Mouse (Mus musculus): ENCODE results near the gene Rnh1. TPM values are rescaled to one million over a fixed set of nuclear protein-coding genes. Genes with fewer than 3 reads are reported as not detected.

Rnh1 gene
- polyA plus RNA-seq, 1 experiment from 2014 or later, result 96.9 TPM

- no peak overlapping the region for H3K9ac ChIP-seq (ENCODE audit: low read length)
- no peaks in the 10 kb centered on the region for H3K9me3 ChIP-seq (replicated peaks; ENCODE audit: control insufficient read depth, low read length)
- no peaks in the 10 kb centered on the region for H3K4me1 ChIP-seq (ENCODE audit: control insufficient read depth, insufficient read depth, low read length)
- no peak overlapping the region for H3K4me2 ChIP-seq (ENCODE audit: low read depth, low read length)
- no peak for ATAC-seq (replicated peaks; ENCODE audit: extremely low read depth, insufficient read depth, low FRiP score)
- H3K36me3 ChIP-seq (ENCODE audit: control insufficient read depth, insufficient read depth), result peaks cover 13% of the 10 kb centered on the region
- no peak overlapping the region for H3K4me3 ChIP-seq (ENCODE audit: low read length)
- no peaks in the 10 kb centered on the region for H3K27me3 ChIP-seq (ENCODE audit: control insufficient read depth, insufficient read depth, low read length)
- 74% methylated on average over 4 of the region's 4 CpGs for WGBS
- no peak overlapping the region for H3K27ac ChIP-seq (ENCODE audit: low read length)
Observed at GRCm38 (mm10) chr7:141148639-141149038, 24.0 kb downstream of the Rnh1 start.

- no peaks in the 10 kb centered on the region for H3K27me3 ChIP-seq (ENCODE audit: control insufficient read depth, insufficient read depth, low read length)
- H3K4me2 ChIP-seq (ENCODE audit: low read depth, low read length), result no peak overlapping the region
- ATAC-seq (replicated peaks; ENCODE audit: extremely low read depth, insufficient read depth, low FRiP score), result no peak
- H3K9ac ChIP-seq (ENCODE audit: low read length), result no peak overlapping the region
- WGBS, result 65% methylated on average over 6 of the region's 6 CpGs
- no peak overlapping the region for H3K4me3 ChIP-seq (ENCODE audit: low read length)
- H3K36me3 ChIP-seq (ENCODE audit: control insufficient read depth, insufficient read depth), result peaks cover 10% of the 10 kb centered on the region
- no peak overlapping the region for H3K27ac ChIP-seq (ENCODE audit: low read length)
- no peaks in the 10 kb centered on the region for H3K9me3 ChIP-seq (replicated peaks; ENCODE audit: control insufficient read depth, low read length)
- no peaks in the 10 kb centered on the region for H3K4me1 ChIP-seq (ENCODE audit: control insufficient read depth, insufficient read depth, low read length)
Observed at GRCm38 (mm10) chr7:141147044-141147443, 25.6 kb downstream of the Rnh1 start.

- ATAC-seq (replicated peaks; ENCODE audit: extremely low read depth, insufficient read depth, low FRiP score), result no peak
Observed at GRCm38 (mm10) chr7:141146043-141146595, 26.5 kb downstream of the Rnh1 start.

GRCm38 (mm10) chr7:141145403-141145802 is 27.3 kb downstream of the Rnh1 start:
- H3K36me3 ChIP-seq (ENCODE audit: control insufficient read depth, insufficient read depth), result peaks cover 8% of the 10 kb centered on the region
- H3K27ac ChIP-seq (ENCODE audit: low read length), result no peak overlapping the region
- H3K4me1 ChIP-seq (ENCODE audit: control insufficient read depth, insufficient read depth, low read length), result no peaks in the 10 kb centered on the region
- H3K9ac ChIP-seq (ENCODE audit: low read length), result no peak overlapping the region
- no peaks in the 10 kb centered on the region for H3K9me3 ChIP-seq (replicated peaks; ENCODE audit: control insufficient read depth, low read length)
- 59% methylated on average over 1 of the region's 1 CpGs for WGBS
- H3K4me2 ChIP-seq (ENCODE audit: low read depth, low read length), result no peak overlapping the region
- ATAC-seq (replicated peaks; ENCODE audit: extremely low read depth, insufficient read depth, low FRiP score), result no peak
- H3K4me3 ChIP-seq (ENCODE audit: low read length), result no peak overlapping the region
- H3K27me3 ChIP-seq (ENCODE audit: control insufficient read depth, insufficient read depth, low read length), result no peaks in the 10 kb centered on the region

More at GRCm38 (mm10) chr7:141146043-141146595, 26.5 kb downstream of the Rnh1 start:
- H3K27me3 ChIP-seq (ENCODE audit: control insufficient read depth, insufficient read depth, low read length), result no peaks in the 10 kb centered on the region
- no peak overlapping the region for H3K27ac ChIP-seq (ENCODE audit: low read length)
- H3K9me3 ChIP-seq (replicated peaks; ENCODE audit: control insufficient read depth, low read length), result no peaks in the 10 kb centered on the region
- no peak overlapping the region for H3K9ac ChIP-seq (ENCODE audit: low read length)
- 88% methylated on average over 12 of the region's 12 CpGs for WGBS
- H3K4me2 ChIP-seq (ENCODE audit: low read depth, low read length), result no peak overlapping the region
- H3K4me3 ChIP-seq (ENCODE audit: low read length), result no peak overlapping the region
- peaks cover 10% of the 10 kb centered on the region for H3K36me3 ChIP-seq (ENCODE audit: control insufficient read depth, insufficient read depth)
- no peaks in the 10 kb centered on the region for H3K4me1 ChIP-seq (ENCODE audit: control insufficient read depth, insufficient read depth, low read length)

- no peak overlapping the region for H3K27ac ChIP-seq (ENCODE audit: low read length)
- peaks cover 8% of the 10 kb centered on the region for H3K36me3 ChIP-seq (ENCODE audit: control insufficient read depth, insufficient read depth)
- WGBS, result 91% methylated on average over 3 of the region's 3 CpGs
- ATAC-seq (replicated peaks; ENCODE audit: extremely low read depth, insufficient read depth, low FRiP score), result no peak
- H3K4me1 ChIP-seq (ENCODE audit: control insufficient read depth, insufficient read depth, low read length), result no peaks in the 10 kb centered on the region
- H3K9me3 ChIP-seq (replicated peaks; ENCODE audit: control insufficient read depth, low read length), result no peaks in the 10 kb centered on the region
- H3K9ac ChIP-seq (ENCODE audit: low read length), result no peak overlapping the region
- no peak overlapping the region for H3K4me2 ChIP-seq (ENCODE audit: low read depth, low read length)
- H3K4me3 ChIP-seq (ENCODE audit: low read length), result no peak overlapping the region
- no peaks in the 10 kb centered on the region for H3K27me3 ChIP-seq (ENCODE audit: control insufficient read depth, insufficient read depth, low read length)
Observed at GRCm38 (mm10) chr7:141144650-141145049, 28.0 kb downstream of the Rnh1 start.

- no peaks in the 10 kb centered on the region for H3K27me3 ChIP-seq (ENCODE audit: control insufficient read depth, insufficient read depth, low read length)
- no peak overlapping the region for H3K27ac ChIP-seq (ENCODE audit: low read length)
- no peaks in the 10 kb centered on the region for H3K4me1 ChIP-seq (ENCODE audit: control insufficient read depth, insufficient read depth, low read length)
- no peak for ATAC-seq (replicated peaks; ENCODE audit: extremely low read depth, insufficient read depth, low FRiP score)
- H3K4me3 ChIP-seq (ENCODE audit: low read length), result no peak overlapping the region
- H3K4me2 ChIP-seq (ENCODE audit: low read depth, low read length), result no peak overlapping the region
- H3K36me3 ChIP-seq (ENCODE audit: control insufficient read depth, insufficient read depth), result peaks cover 8% of the 10 kb centered on the region
- no peak overlapping the region for H3K9ac ChIP-seq (ENCODE audit: low read length)
- H3K9me3 ChIP-seq (replicated peaks; ENCODE audit: control insufficient read depth, low read length), result no peaks in the 10 kb centered on the region
- WGBS, result 76% methylated on average over 2 of the region's 2 CpGs
Observed at GRCm38 (mm10) chr7:141143861-141144260, 28.8 kb downstream of the Rnh1 start.

- no peak overlapping the region for H3K27ac ChIP-seq (ENCODE audit: low read length)
- H3K27me3 ChIP-seq (ENCODE audit: control insufficient read depth, insufficient read depth, low read length), result no peaks in the 10 kb centered on the region
- ATAC-seq (replicated peaks; ENCODE audit: extremely low read depth, insufficient read depth, low FRiP score), result no peak
- no peak overlapping the region for H3K4me3 ChIP-seq (ENCODE audit: low read length)
- H3K9ac ChIP-seq (ENCODE audit: low read length), result no peak overlapping the region
- no peak overlapping the region for H3K4me2 ChIP-seq (ENCODE audit: low read depth, low read length)
- H3K4me1 ChIP-seq (ENCODE audit: control insufficient read depth, insufficient read depth, low read length), result no peaks in the 10 kb centered on the region
- peaks cover 8% of the 10 kb centered on the region for H3K36me3 ChIP-seq (ENCODE audit: control insufficient read depth, insufficient read depth)
- 60% methylated on average over 5 of the region's 5 CpGs for WGBS
- no peaks in the 10 kb centered on the region for H3K9me3 ChIP-seq (replicated peaks; ENCODE audit: control insufficient read depth, low read length)
Observed at GRCm38 (mm10) chr7:141143112-141143511, 29.5 kb downstream of the Rnh1 start.

GRCm38 (mm10) chr7:141141326-141141725 is 31.3 kb downstream of the Rnh1 start:
- no peaks in the 10 kb centered on the region for H3K27me3 ChIP-seq (ENCODE audit: control insufficient read depth, insufficient read depth, low read length)
- H3K4me2 ChIP-seq (ENCODE audit: low read depth, low read length), result no peak overlapping the region
- 84% methylated on average over 4 of the region's 4 CpGs for WGBS
- no peak overlapping the region for H3K9ac ChIP-seq (ENCODE audit: low read length)
- peaks cover 11% of the 10 kb centered on the region for H3K36me3 ChIP-seq (ENCODE audit: control insufficient read depth, insufficient read depth)
- no peak overlapping the region for H3K27ac ChIP-seq (ENCODE audit: low read length)
- H3K4me3 ChIP-seq (ENCODE audit: low read length), result no peak overlapping the region
- no peaks in the 10 kb centered on the region for H3K4me1 ChIP-seq (ENCODE audit: control insufficient read depth, insufficient read depth, low read length)
- ATAC-seq (replicated peaks; ENCODE audit: extremely low read depth, insufficient read depth, low FRiP score), result no peak
- no peaks in the 10 kb centered on the region for H3K9me3 ChIP-seq (replicated peaks; ENCODE audit: control insufficient read depth, low read length)

GRCm38 (mm10) chr7:141131904-141132755 is 40.5 kb downstream of the Rnh1 start:
- no peaks in the 10 kb centered on the region for H3K27me3 ChIP-seq (ENCODE audit: control insufficient read depth, insufficient read depth, low read length)
- peak overlapping the region; percentile 96 for H3K4me3 ChIP-seq (ENCODE audit: low read length)
- no peaks in the 10 kb centered on the region for H3K9me3 ChIP-seq (replicated peaks; ENCODE audit: control insufficient read depth, low read length)
- H3K4me1 ChIP-seq (ENCODE audit: control insufficient read depth, insufficient read depth, low read length), result peaks cover 13% of the 10 kb centered on the region
- peak overlapping the region; percentile 98 for H3K9ac ChIP-seq (ENCODE audit: low read length)
- peak overlapping the region; percentile 83 for H3K4me2 ChIP-seq (ENCODE audit: low read depth, low read length)
- H3K27ac ChIP-seq (ENCODE audit: low read length), result peak overlapping the region; percentile 13; the same call in 1 of the 2 replicates
- peaks cover 8% of the 10 kb centered on the region for H3K36me3 ChIP-seq (ENCODE audit: control insufficient read depth, insufficient read depth)
- 52% methylated on average over 12 of the region's 12 CpGs for WGBS
- no peak for ATAC-seq (replicated peaks; ENCODE audit: extremely low read depth, insufficient read depth, low FRiP score)

All from heart, embryonic 16.5 days (tissue).